Mouse (Mus musculus) liver, embryonic 13.5 days (tissue): ENCODE results near the gene Opn3. TPM values are rescaled to one million over a fixed set of nuclear protein-coding genes. Genes with fewer than 3 reads are reported as not detected.
A peak's percentile ranks its signal among the peaks of the same experiment; 100 is the strongest.

ENCODE experiments used
- ATAC-seq: fragments of 200-750 bp; cut with Nextera tagmentation; 2 replicates; pipeline ENCODE4 v1.8.0; 2017; ENCODE audit warnings: low read depth, mild to moderate bottlenecking, moderate number of reproducible peaks, moderate library complexity
- DNase-seq: peaks from one replicate; pipeline ENCODE4 v3.0.0; 2022
- H3K27ac ChIP-seq: fragments of 300-500 bp; sonication (generic); 2 replicates; pipeline ENCODE4 v1.5.1; 2015; ENCODE audit warnings: moderate library complexity, mild to moderate bottlenecking, inconsistent platforms
- H3K27me3 ChIP-seq: fragments of 300-500 bp; sonication (generic); 2 replicates; pipeline ENCODE4 v1.6.1; 2015; ENCODE audit warnings: mild to moderate bottlenecking, inconsistent platforms
- H3K36me3 ChIP-seq: fragments of 300-500 bp; sonication (generic); 2 replicates; pipeline ENCODE4 v1.6.1; 2015; ENCODE audit warnings: mild to moderate bottlenecking, inconsistent platforms
- H3K4me1 ChIP-seq: fragments of 300-500 bp; sonication (generic); replicated peaks from 2 replicates; pipeline ENCODE4 v1.6.1; 2015; ENCODE audit warnings: inconsistent platforms
- H3K4me2 ChIP-seq: fragments of 300-500 bp; sonication (generic); 2 replicates; pipeline ENCODE4 v1.6.1; 2015; ENCODE audit warnings: inconsistent platforms, mild to moderate bottlenecking, moderate library complexity
- H3K4me3 ChIP-seq: fragments of 300-500 bp; sonication (generic); replicated peaks from 2 replicates; pipeline ENCODE4 v1.5.1; 2015; ENCODE audit warnings: mild to moderate bottlenecking, inconsistent platforms
- H3K9ac ChIP-seq: fragments of 300-500 bp; sonication (generic); 2 replicates; pipeline ENCODE4 v1.6.1; 2015; ENCODE audit warnings: mild to moderate bottlenecking, inconsistent platforms
- H3K9me3 ChIP-seq: fragments of 300-500 bp; sonication (generic); replicated peaks from 2 replicates; pipeline ENCODE4 v1.6.1; 2016; ENCODE audit warnings: inconsistent platforms
- whole genome bisulfite sequencing: fragments of 180-500 bp; shearing (Covaris S2); methylation state at CpG from one replicate; pipeline ENCODE4 v1.1.7; 2015; ENCODE audit not compliant: insufficient replicate concordance; 5-methylcytosine and 5-hydroxymethylcytosine counted together
- polyA plus RNA-seq: library from polyadenylated mRNA; unstranded; fragments of >200 nt; fragmentation: Nextera tagmentation; extraction: Ambion mirVana; gene quantifications from 2 replicates; pipeline ENCODE4 v1.2.1, GENCODE M21; 2015

The Opn3 gene
- polyA plus RNA-seq, 1 experiment from 2014 or later = 1.5 TPM

GRCm38 (mm10) chr1:175625990-175626692 is 66.4 kb downstream of the Opn3 start:
- peak overlapping the region; percentile 62; the same call in 1 of the 2 replicates for H3K9ac ChIP-seq
- no peaks in the 10 kb centered on the region for H3K9me3 ChIP-seq
- peaks cover 25% of the 10 kb centered on the region for H3K4me1 ChIP-seq
- peak overlapping the region; percentile 80 for H3K27ac ChIP-seq
- ATAC-seq (peak; percentile 35), DNase-seq (no peak)
- WGBS = 29% methylated on average over 1 of the region's 1 CpGs
- peak overlapping the region; percentile 86 for H3K4me3 ChIP-seq
- H3K27me3 ChIP-seq = no peaks in the 10 kb centered on the region
- peak overlapping the region; percentile 94 for H3K4me2 ChIP-seq
- H3K36me3 ChIP-seq = no peaks in the 10 kb centered on the region

GRCm38 (mm10) chr1:175625257-175625879 is 67.2 kb downstream of the Opn3 start, which contains the start of gene Fh1:
Fh1 (minus strand) TSS chr1:175625635.
- peak within 1 kb of the TSS; percentile 89 for H3K9ac ChIP-seq
- H3K9me3 ChIP-seq = no peaks in the 10 kb centered on the region
- peak within 1 kb of the TSS; percentile 80 for H3K27ac ChIP-seq
- peak; percentile 100 for ATAC-seq
- H3K36me3 ChIP-seq = no peaks in the 10 kb centered on the region
- peak within 1 kb of the TSS; percentile 94 for H3K4me2 ChIP-seq
- H3K27me3 ChIP-seq = no peaks in the 10 kb centered on the region
- WGBS = 0% methylated on average over 53 of the region's 58 CpGs
- peak within 1 kb of the TSS; percentile 86 for H3K4me3 ChIP-seq
- peaks cover 22% of the 10 kb centered on the region for H3K4me1 ChIP-seq
- peak; percentile 91 for DNase-seq

DNA sequence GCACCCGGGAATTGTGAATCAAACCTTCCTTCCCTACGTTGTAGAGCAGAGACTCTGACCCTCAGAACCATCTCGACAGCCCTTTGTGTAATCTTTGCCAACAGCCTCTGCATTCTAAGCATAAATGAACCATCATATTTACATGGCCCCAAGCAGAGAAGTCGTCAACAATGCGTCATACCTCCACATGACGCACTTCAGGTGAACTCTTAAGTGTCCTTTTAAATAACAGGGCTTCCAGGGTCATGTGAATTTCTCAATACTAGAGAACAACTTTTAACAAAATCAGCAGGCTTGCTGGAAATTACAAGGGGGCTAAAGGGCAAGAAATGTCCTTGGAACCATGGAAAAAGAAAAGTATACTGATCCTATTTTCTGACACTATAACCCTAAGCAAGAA is 68.9 kb downstream of the Opn3 start:
- H3K9ac ChIP-seq = no peak overlapping the region
- H3K36me3 ChIP-seq = peaks cover 8% of the 10 kb centered on the region
- H3K27ac ChIP-seq = no peak overlapping the region
- ATAC-seq = no peak
- no peak for DNase-seq
- WGBS = 77% methylated on average over 6 of the region's 6 CpGs
- no peaks in the 10 kb centered on the region for H3K9me3 ChIP-seq
- H3K27me3 ChIP-seq = no peaks in the 10 kb centered on the region
- H3K4me3 ChIP-seq = no peak overlapping the region
- H3K4me1 ChIP-seq = peaks cover 22% of the 10 kb centered on the region
- H3K4me2 ChIP-seq = peak overlapping the region; percentile 13; the same call in 1 of the 2 replicates

DNA sequence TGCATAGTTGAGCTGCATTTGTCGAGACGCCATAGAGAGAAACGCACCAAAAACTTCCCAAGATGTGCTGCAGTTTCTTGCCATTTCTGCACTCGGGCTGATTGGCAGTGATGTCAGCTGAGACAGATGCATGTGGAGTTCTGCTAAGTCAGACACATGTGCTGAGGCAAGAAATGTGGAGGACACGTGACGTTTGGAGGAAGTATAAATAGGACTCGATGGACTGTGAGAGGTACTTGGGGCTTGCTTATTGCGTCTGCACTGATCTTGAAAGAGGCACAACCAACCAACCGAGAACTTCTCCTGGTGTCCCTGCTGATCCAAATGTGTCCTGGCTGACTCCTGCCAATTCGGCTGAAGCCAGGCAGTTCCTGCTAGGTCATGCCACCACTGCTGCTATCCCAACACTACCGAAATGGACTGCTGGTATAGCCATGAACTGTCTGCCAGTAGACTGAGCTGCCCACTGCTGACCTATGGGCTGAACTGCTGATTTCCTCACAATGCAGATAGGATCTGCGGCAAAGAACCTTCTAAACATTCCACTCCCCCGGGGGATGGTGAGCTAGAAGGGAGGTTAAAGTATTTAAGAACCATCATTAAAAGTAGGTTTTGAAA is 72.7 kb downstream of the Opn3 start, which contains the start of gene Kmo:
Kmo (plus strand) TSS at position 568 of the 618 bp plus-strand sequence.
- peaks cover 39% of the 10 kb centered on the region for H3K36me3 ChIP-seq
- H3K4me2 ChIP-seq = no peak within 1 kb of the TSS
- peaks cover 18% of the 10 kb centered on the region for H3K4me1 ChIP-seq
- H3K9ac ChIP-seq = no peak within 1 kb of the TSS
- no peak within 1 kb of the TSS for H3K4me3 ChIP-seq
- H3K27ac ChIP-seq = no peak within 1 kb of the TSS
- ATAC-seq (no peak), DNase-seq (no peak)
- 75% methylated on average over 13 of the region's 13 CpGs for WGBS
- H3K9me3 ChIP-seq = no peaks in the 10 kb centered on the region
- H3K27me3 ChIP-seq = no peaks in the 10 kb centered on the region

DNA sequence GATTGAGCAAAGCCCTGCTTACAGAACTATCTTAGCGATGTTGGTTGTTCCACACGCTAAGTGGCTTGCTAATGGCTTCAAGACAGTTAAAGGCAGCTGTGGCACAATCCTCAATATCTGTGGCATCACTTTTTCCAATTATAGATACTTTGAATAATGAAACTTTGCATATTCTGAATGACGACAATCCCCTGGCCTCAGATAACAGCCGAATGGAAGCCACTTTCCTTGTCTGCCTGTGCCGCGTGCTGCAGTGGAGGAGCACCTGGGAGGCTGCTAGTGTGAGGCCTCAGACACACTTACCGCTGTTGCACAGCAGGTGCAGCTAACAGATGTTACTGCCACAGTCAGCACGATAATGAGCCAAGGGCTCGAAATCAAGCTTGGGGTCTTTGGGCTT is 77.6 kb downstream of the Opn3 start:
- H3K4me1 ChIP-seq = no peaks in the 10 kb centered on the region
- no peak overlapping the region for H3K27ac ChIP-seq
- 86% methylated on average over 9 of the region's 9 CpGs for WGBS
- H3K4me2 ChIP-seq = no peak overlapping the region
- DNase-seq (no peak), ATAC-seq (no peak)
- no peaks in the 10 kb centered on the region for H3K9me3 ChIP-seq
- no peak overlapping the region for H3K9ac ChIP-seq
- peaks cover 73% of the 10 kb centered on the region for H3K36me3 ChIP-seq
- H3K27me3 ChIP-seq = no peaks in the 10 kb centered on the region
- no peak overlapping the region for H3K4me3 ChIP-seq

Other genes with a start within 250 kb of the Opn3 start
- 0.05 and 0.07 TPM in 2 replicates for gene Rgs7, start 200.3 kb downstream of the Opn3 start, polyA plus RNA-seq
- gene Kmo, start 72.4 kb downstream of the Opn3 start, polyA plus RNA-seq = 5.6 and 8.1 TPM in 2 replicates
- gene Fh1, start 67.1 kb downstream of the Opn3 start, polyA plus RNA-seq = 85.3 and 88.1 TPM in 2 replicates
- gene Chml, start 125 bp upstream of the Opn3 start, polyA plus RNA-seq = 0.62 and 1.1 TPM in 2 replicates
- gene Wdr64, start 5.8 kb upstream of the Opn3 start, polyA plus RNA-seq = not detected in 2 replicates
- 55.8 and 69.8 TPM in 2 replicates for gene Exo1, start 187.8 kb upstream of the Opn3 start, polyA plus RNA-seq
- gene Gm38100, start 227.6 kb upstream of the Opn3 start, polyA plus RNA-seq = 0.08 TPM in 1 of 2 replicates, not detected in the other